Mouse (Mus musculus) myocyte (in vitro differentiated cells): ENCODE measurements at regions not wholly inside any gene's neighbourhood (a gene's known extent, or its start where the extent isn't known, plus 50 kb on each side); places are given as distances from the start of the nearest gene placed in this dataset.

Source experiments
- CEBPB ChIP-seq: IDR thresholded peaks from 2 replicates; pipeline ENCODE4 v1.6.1; 2011; ENCODE audit warnings: mild to moderate bottlenecking, moderate library complexity; ENCODE audit not compliant: poor library complexity, insufficient read depth, severe bottlenecking
- E2F4 ChIP-seq: IDR thresholded peaks from one replicate; pipeline ENCODE4 v1.6.1; 2011; ENCODE audit warnings: mild to moderate bottlenecking, control low read depth, moderate library complexity; ENCODE audit not compliant: insufficient read depth
- POLR2A ChIP-seq: IDR thresholded peaks from one replicate; pipeline ENCODE4 v1.6.1; 2011; ENCODE audit warnings: low read depth, mild to moderate bottlenecking, control low read depth, moderate library complexity; ENCODE audit not compliant: insufficient read length
- REST ChIP-seq: IDR thresholded peaks from one replicate; pipeline ENCODE4 v1.6.1; 2011; ENCODE audit warnings: mild to moderate bottlenecking, control low read depth, moderate library complexity; ENCODE audit not compliant: insufficient read depth, insufficient read length
- USF1 ChIP-seq: IDR thresholded peaks from one replicate; pipeline ENCODE4 v1.6.1; 2011; ENCODE audit warnings: low read depth, mild to moderate bottlenecking, control low read depth, moderate library complexity

DNA sequence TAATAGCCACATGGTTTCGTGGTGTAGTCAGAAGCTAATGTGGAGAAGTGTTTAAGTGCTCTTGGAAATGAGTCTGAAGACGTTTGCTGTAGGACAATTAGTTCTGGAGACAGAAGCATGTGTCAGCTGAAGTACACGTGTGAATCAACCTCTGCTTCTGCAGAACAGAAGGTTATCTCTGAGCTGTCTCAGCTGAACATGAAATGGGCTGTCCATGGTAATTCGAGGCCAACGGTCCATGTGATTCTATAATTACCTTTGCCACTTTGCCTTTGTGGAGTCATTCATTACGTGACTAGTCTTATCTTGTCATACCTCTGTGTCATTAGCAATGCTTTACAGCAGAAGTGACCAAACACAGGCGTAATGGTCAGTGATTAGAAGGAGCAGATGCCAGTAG is 295.6 kb upstream of the Veph1 start:
- no peak for TF ChIP-seq E2F4
- no peak for TF ChIP-seq USF1
- no peak for TF ChIP-seq POLR2A
- no peak for TF ChIP-seq CEBPB
- no peak for TF ChIP-seq REST
